Mouse (Mus musculus): ENCODE data around the gene Ccr3. TPM values are rescaled to one million over a fixed set of nuclear protein-coding genes. Genes with fewer than 3 reads are reported as not detected.

Ccr3 gene
- not detected in 2 replicates for polyA plus RNA-seq (2012)

DNA sequence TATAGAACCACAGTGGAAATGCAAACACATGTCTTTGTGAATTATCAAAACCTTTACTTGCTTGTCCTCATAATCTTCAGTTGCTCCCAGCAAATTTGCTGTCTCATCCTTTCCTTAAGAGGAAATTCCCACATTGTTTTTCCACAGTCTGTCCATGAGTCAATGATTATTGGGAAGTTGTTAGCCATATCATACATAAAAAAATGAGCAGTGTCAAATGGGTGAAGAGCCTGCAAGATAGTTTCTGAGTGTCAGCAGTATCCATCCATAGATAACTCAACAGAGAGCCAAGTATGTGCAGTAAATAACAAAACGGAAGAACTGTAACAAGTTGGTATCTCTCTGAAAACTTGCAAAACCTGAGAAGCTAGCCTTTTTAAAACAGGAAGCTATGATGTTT, at the start of gene Ccr3:
Gene Ccr3, plus strand, starts transcription at position 301 of the 400 bp plus-strand sequence.
- no peak for TF ChIP-seq GATA1 (IDR thresholded peaks at IDR 0.05; ENCODE audit: low read length)

DNA sequence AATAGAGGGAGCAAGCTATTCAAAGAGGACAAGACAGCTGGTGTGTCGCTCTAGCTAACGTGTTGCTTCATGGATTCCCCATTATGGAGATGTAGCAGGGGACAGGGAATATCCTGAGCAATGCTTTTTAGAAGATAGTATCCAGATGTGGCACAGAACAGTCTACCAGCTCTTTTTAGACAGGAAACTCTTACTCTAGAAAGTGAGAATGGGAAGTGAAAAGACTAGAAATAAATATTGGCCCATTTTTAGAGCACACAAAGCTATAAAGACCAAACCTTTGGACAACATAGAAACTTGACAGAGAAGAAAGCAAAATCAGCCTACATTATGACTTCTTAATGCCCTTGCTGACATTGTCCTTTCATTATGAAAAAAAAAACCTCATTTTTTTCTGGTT, 46.1 kb upstream of the Ccr3 start:
- TF ChIP-seq GATA1 (IDR thresholded peaks at IDR 0.05; ENCODE audit: low read length) = no peak

DNA sequence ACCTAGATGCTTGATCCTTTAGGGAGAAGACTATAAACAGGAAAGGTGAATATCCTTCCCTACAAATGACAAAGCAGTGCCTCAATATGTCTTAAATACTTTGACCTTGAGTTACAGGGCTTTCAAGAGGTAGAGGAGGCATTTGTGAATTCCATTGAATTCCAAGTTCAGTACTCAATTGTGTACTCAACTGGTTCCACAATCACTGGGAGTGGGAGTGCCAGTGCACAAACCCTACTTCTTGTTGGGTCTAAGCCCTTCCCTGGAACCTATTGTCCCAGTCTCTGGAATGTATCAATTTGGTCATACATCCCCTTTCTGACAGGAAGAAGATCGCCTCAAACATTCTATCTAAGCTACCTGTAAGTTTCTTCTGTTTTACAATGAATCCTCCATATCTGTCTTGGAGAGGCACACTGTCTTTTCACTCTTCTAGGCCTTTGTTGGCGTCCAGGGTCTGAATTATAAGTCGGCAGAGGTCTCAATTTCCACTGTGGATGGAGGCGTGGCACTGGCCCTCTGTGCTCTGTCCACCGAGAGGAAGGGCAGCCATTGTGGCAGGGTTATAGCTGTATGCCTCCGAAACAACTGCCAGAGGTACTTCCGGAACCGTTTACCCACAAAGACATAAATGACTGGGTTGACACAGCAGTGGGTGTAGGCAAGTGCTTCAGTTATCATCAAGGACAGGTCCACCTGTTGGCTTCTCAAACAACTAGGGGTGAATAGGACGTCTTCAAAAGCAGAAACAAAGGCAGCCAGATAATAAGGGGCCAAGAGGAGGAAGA, 44.7 kb upstream of the Ccr3 start:
- TF ChIP-seq GATA1 (IDR thresholded peaks at IDR 0.05; ENCODE audit: low read length) = no peak

DNA sequence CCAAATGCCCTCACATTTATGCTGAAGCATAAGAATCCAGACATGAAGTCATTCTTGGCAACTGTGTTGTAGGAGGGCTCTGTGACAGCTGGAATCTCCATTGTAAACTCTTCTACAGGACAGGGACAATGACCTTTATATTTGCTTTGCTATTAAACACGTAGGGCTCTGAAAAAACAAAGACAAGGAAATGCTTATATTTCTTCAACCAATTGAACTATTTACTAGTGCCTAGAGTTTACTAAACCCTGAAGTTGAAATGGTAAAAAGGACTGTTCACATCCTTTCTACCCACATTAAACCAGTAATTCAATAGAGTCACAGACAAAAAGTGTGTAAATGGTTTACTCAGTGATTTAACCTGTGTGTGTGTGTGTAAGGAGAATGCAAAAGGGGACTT, 43.5 kb upstream of the Ccr3 start, which contains the start of gene Ccr1l1:
Gene Ccr1l1, minus strand, starts transcription at position 101 of the 400 bp plus-strand sequence.
- no peak for TF ChIP-seq GATA1 (IDR thresholded peaks at IDR 0.05; ENCODE audit: low read length)

DNA sequence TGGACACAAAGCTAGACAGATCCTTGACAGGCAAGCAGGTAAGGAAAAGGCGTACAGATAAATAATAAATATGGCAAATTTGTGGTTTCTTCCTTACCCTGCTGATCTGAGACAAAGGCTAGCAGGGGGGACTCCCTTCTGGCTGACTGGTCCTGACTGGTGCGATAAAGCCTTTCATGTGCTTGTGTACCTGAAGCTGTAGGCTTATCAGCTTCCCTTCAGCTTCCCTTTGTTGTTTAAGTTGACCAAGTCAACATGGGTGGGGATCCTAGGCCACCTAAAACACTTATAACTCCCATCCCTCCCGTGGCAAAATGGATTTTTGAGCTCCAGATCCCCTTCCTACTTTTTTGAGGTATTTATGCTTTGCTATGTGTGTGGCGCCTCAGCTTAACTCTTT, 39.9 kb upstream of the Ccr3 start:
- TF ChIP-seq GATA1 (IDR thresholded peaks at IDR 0.05; ENCODE audit: low read length) = peak; percentile 98

DNA sequence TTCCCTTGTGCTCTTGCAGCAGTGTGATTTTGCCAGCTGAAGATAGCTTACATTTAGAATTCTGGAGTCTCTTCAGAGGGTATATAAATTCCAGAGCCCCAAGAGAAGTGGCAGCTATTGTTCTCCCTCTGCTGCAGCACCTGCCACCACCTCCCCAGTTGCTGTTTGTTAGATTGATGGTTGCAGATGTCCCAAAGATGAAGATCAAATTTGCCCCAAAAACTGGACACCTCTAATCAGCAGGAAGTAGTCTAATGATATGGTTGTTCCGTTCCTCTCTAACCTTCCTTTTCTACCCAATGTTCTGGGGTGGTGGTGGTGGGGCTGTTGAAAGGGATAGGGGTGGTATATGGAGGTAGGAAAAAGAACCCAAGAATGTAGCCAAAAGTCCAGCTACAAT, 39.1 kb upstream of the Ccr3 start:
- no peak for TF ChIP-seq GATA1 (IDR thresholded peaks at IDR 0.05; ENCODE audit: low read length)

DNA sequence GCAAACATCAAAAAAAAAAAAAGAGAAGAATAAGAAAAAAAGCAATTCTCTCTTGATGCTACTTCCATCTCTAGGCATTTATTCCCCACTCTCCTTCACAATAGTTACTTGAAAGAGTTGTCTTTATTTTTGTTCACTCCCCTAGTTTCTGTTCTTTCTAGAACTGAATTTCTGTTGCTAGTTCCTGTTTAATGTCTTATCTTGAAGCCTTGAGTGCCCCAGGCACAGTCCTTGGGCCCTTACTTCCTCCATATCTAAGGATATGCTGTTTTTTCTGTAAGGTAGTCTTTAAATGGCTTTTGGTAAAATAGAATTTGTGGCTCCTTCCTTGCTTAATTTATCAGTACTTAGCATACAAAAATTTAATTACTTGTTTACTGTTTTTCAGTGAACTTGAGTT, 36.8 kb upstream of the Ccr3 start:
- peak; percentile 11 for TF ChIP-seq GATA1 (IDR thresholded peaks at IDR 0.05; ENCODE audit: low read length)

DNA sequence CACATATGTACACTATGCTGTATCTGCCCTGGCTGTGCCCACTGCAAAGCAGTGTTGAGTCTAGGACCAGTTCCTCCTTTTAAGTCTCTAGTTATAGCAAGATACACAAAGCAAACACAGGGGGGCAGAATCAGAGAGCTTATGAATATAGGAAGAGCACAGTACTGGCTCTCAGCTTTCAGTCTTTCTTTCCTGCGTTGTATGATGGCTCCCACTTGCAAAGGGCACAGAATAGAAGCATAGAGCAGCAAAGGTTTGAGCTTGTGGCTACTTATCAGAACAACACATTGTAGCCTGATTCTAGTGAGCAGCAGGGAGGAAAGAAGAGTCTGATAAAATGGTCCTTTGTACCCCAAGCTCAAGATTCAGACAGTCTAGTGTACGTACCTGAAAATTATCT, 35.6 kb upstream of the Ccr3 start:
- TF ChIP-seq GATA1 (IDR thresholded peaks at IDR 0.05; ENCODE audit: low read length) = no peak

DNA sequence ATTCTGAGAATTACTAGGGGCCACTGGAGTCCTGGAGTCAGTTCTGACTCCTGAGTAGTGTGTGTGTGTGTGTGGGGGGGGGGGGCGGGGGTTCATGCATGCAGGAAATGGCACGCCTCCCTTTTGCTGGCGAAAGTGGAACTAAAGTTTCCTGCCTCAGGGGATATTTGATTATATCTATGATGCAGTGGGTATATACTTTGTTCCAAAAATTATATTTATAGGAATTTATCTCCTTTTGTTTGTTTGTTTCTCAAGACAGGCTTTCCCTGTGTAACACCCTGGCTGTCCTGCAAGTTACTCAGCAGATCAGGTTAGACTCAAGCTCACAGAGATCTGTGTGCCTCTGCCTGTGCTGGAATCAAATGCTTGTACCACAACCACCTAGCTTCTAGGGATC, 32.1 kb upstream of the Ccr3 start:
- no peak for TF ChIP-seq GATA1 (IDR thresholded peaks at IDR 0.05; ENCODE audit: low read length)

DNA sequence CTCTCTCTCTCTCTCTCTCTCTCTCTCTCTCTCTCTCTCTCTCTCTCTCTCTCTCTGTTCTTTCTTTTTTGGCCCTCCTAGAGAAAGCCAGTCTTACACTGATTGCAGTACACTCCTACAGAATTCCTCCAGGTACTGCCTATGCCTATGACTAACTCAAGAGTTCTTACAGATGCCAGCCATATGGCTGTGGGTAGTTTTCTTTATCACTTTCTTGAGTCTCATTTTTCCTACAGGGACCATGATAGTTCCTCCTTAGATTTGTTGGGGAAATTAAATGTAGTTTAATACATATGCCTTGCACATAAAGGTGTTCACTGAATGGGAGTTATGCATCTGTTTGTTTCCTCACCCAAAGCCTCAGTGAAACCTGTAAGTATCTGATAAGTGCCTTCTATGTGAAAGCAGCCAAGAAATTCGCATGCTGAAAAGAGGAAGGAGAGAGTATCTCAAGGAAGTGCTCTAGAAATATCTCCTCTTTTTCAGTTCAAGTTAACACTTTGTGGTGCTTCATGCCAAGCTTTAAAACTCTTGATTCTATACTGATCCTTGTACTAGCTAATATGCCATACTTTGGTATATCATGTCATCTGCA, 30.4 kb upstream of the Ccr3 start:
- no peak for TF ChIP-seq GATA1 (IDR thresholded peaks at IDR 0.05; ENCODE audit: low read length)

DNA sequence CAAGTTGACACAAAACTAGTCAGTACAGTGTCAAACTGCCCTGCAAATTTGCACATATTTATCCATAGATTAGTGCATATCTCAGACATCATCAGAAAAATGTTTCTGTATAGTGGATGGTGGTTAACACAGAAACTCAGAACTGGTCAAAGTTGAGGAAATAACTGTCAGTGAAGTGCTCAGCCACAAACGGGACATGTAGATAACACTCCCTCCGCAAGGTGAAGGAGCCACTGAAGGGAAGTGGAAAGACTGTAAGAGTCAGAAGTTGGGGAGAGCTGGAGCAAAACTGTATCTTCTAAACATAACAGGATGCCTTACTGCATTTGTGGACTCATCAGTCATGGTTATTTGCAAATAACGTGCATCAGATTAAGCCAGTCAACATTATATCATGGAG, 24.1 kb upstream of the Ccr3 start:
- peak; percentile 32 for TF ChIP-seq GATA1 (IDR thresholded peaks at IDR 0.05; ENCODE audit: low read length)

DNA sequence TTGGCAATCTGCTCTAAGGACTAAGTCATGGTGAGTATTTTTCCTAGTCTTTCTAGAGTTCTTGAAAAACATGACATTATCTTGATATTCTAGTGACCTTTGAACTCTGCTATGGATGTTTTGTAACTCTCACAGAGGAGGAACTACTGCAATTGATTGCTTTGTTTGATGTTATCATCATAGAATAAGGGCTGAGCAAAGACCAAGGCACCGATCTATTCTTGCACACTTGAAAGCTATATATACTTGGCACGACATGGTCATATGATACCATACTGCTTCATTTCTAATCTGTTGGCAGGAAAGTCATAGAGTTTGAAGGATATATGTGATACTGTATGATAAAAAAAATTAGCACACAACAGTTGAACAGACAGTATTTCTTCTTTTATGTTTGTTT, 22.0 kb upstream of the Ccr3 start:
- no peak for TF ChIP-seq GATA1 (IDR thresholded peaks at IDR 0.05; ENCODE audit: low read length)

DNA sequence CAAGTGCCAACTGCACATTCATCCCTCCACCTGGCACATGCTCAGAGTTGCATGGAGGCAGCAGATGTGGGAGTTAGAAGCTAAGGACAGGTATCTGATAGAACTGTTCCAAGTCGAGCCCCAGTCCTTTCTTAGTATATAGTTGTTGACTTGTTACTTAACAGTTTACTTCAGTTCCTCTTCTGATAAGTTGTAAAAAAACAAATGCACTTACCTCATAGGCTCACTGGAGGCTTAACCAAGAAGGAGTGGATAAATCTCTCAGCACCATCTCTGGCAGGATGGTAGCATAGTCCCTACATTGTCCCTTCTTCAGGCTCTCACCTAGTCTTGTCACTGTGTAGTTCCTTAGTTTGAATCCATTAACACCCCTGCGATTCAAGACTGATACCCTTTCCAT, 9.1 kb upstream of the Ccr3 start:
- TF ChIP-seq GATA1 (IDR thresholded peaks at IDR 0.05; ENCODE audit: low read length) = no peak

DNA sequence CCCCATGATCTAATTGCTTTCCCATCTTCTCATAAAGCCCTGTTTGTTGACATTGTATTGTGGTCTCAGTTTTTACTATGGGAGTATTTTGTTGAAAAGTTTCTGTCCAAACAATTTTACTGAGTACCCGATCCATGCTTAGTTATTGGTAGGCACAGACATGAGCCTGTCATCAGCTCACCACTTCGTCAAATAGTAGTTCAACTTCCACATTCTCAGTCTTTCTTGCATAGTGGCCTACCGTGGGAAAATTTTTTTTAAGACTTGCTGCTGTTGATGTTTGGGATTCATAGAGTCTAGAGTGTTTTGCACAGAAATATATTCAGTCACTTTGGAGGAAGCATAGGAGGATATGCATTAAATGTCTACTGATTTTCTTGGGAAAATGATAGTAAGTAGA, 8.5 kb upstream of the Ccr3 start:
- no peak for TF ChIP-seq GATA1 (IDR thresholded peaks at IDR 0.05; ENCODE audit: low read length)

DNA sequence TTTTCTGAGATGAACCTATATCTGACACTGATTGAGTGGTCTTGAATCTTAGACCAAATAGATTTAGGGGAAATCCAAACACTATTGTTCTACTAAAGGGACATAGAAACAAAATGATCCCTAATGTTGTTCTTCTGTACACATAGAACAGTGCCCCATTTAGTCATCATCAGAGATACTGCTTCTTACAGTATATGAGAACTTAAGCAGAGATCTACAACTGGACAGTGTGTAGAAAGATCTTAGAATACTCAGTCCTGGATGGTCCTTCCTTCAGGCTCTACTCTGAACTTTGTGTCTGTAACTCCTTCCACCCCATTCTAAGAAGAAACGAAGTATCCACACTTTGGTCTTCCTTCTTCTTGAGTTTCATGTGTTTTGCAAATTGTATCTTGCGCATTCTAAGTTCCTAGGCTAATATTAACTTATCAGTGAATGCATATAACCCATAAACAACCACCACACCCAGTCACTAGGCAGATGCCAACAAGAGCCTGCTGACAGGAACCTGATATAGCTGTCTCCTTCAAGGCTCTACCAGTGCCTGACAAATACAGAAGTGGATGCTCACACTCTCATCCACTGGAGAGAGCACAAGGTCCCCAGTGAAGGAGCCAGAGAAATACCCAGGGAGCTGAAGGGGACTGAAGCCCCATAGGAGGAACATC, 6.7 kb upstream of the Ccr3 start:
- TF ChIP-seq GATA1 (IDR thresholded peaks at IDR 0.05; ENCODE audit: low read length) = no peak

DNA sequence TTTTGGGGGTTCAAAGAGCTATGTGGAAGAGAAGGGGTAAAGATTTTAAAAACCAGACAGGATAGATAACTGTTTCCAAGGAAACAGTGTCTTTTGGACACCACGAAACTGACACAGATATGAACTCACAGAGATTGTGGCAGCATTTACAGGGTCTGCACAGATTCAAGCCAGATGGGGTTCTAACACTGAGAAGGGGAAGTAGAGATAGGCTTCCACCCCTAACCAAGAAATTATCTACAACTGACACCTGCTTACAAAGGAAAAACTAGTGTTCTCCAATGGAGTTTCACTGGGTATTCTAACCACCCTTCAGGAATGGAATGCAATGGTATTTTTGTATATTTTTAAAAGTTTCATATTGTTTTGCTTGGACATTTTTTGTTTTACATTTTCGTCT, 5.7 kb upstream of the Ccr3 start:
- TF ChIP-seq GATA1 (IDR thresholded peaks at IDR 0.05; ENCODE audit: low read length) = peak; percentile 94

DNA sequence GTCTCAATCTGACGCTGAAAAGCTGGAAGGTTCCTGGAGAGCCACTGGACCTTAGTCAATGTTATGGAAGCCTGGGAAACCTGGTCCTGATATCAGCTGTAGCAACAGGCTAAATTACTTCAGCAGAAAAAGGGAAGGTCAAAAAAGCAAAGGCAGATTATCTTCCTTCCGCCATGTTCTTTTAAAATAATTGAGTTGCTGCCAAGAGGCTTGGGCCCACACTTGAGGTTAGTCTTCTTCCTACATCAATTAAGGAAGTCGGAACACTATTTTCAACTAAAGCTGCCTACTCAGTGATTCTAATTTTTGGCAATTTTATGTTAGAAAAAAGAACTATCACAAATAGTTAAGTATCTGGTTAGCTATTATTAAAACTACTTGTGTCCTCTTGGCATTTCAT, 1.9 kb upstream of the Ccr3 start:
- no peak for TF ChIP-seq GATA1 (IDR thresholded peaks at IDR 0.05; ENCODE audit: low read length)

Data from G1E-ER4 (cell line).